Mouse (Mus musculus): ENCODE results near the gene Nsf. TPM values are rescaled to one million over a fixed set of nuclear protein-coding genes. Genes with fewer than 3 reads are reported as not detected.

The Nsf gene
- total RNA-seq, 2 experiments from 2014 or later, result 28.4 to 32.5 TPM

- ATAC-seq (replicated peaks; ENCODE audit: poor library complexity), result peak; percentile 97
These were observed 101.1 kb downstream of the Nsf start for GRCm38 (mm10) chr11:103852590-103853283.

DNA sequence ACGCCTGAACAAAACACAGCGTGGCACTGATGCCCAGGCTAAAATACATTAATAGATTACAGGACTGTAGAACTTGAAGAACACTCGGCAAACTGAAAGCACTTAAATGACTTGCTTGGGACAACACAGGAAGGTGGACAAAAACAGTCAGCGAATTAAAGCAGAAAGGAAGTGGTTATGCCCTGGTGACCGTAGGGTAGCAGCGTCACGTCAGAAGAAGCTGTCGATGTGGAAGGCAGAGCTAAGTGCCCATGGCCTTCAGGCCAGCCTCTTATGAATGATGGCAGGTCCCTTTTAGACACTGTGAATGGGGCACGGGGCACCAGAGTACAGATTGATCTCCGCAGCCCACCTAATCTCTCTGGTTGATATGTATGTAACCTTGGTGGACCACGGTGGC, 105.6 kb downstream of the Nsf start:
- no peak for ATAC-seq (replicated peaks; ENCODE audit: poor library complexity)

GRCm38 (mm10) chr11:103840834-103841233, 113.0 kb downstream of the Nsf start:
- ATAC-seq (replicated peaks; ENCODE audit: poor library complexity), result no peak

DNA sequence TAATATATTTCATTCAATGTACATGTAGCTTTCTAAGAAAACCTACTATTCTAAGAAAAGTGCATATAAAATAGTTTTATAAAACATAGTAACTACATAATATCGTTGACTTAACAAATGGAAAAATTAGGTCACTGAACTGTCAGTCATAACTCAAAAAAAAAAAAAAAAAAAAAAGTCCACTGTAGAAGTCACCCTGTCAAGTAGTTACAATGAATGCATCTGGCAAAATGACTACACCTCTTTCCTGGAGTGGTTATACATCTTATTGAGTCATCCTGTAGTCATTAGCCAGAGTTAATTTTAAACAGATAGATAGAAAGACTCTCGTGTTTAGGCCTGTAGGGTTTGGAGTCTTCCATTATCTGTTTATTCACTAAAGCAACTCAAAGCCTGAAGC, 114.9 kb downstream of the Nsf start:
- no peak for ATAC-seq (replicated peaks; ENCODE audit: poor library complexity)

- ATAC-seq (replicated peaks; ENCODE audit: poor library complexity), result no peak
These were observed 121.5 kb downstream of the Nsf start for GRCm38 (mm10) chr11:103832331-103832730.

- ATAC-seq (replicated peaks; ENCODE audit: poor library complexity), result no peak
These were observed 122.1 kb downstream of the Nsf start for GRCm38 (mm10) chr11:103831766-103832165.

- ATAC-seq (replicated peaks; ENCODE audit: poor library complexity), result no peak
These were observed 123.4 kb downstream of the Nsf start for GRCm38 (mm10) chr11:103830476-103830875.

DNA sequence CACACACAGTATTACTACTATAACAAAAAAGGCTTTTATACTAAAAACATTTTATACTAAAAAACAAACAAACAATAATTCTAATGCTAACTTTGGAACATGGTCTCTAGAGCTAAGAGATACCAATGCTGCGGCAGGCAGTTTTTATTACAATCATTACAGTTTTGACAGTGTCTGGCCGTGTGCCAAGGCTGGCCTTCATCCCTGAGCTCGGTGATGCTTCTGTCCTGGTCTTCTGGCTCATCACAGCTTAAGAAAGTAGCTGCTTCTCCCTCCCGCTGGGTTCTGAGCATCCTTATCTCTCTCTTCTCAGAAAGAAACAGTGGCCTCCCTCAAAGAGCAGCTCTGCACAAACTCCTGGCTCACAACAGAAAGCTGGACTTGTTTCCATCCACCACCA, 123.9 kb downstream of the Nsf start:
- ATAC-seq (replicated peaks; ENCODE audit: poor library complexity), result no peak

- ATAC-seq (replicated peaks; ENCODE audit: poor library complexity), result no peak
These were observed 125.0 kb downstream of the Nsf start for GRCm38 (mm10) chr11:103828866-103829265.

DNA sequence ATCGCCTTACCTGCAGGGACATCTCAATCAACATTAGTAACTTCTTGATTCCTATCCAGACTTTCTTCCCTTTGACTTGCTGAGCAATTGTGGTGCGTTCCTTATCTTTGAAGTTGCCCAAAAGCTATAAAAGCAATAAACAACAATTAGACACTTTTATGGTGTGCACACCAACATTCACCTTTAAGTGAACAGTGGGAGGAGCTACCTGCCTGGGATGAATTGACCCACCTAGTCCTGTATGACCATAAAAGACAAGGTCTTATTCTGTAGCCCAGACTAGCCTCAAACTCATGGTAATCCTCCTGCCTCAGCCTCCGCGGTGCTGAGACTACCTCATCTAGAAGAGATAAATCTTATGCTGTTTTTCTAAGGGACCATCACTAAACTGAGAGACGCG, 126.7 kb downstream of the Nsf start:
- ATAC-seq (replicated peaks; ENCODE audit: poor library complexity), result no peak

- ATAC-seq (replicated peaks; ENCODE audit: poor library complexity), result no peak
These were observed 137.1 kb downstream of the Nsf start for GRCm38 (mm10) chr11:103816719-103817118.

DNA sequence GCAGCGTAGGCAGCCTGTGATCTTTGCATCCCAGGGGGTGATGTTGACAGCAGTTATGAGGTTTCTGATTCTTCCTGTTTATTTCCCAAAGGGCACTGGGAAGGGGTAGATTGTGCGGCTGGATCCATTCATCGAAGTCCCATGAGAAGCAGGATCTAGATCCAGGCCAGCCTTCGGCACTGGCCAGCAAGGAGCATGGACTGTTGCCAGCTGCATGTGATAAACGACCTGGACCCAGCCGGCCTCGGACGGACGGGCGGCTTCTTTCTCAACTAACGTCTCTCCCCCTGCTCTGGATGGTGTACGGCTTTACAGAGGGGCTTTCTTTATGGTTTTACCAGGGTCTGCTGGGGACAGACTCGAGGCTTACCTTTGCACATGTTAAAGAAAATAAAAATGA, 137.9 kb downstream of the Nsf start:
- ATAC-seq (replicated peaks; ENCODE audit: poor library complexity), result no peak

DNA sequence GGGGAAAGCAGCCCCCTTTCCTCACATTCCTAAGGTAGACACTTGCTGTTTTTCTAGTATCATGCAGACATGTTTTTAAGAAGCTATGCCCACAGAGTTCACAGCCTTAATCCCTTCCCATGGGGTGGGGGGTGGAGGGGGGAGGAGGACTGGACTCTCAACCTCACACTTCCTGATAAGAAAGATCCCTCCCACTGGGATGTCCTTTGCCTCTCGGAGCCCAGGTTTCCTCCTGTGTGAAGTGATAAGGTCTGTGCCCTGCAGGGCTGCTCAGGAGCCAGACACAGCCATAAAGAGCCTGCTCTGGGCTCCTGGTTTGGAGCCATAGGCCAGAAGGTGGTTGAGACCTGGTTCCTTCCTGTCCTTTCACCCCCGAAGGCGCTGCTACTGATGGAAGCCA, 139.0 kb downstream of the Nsf start:
- no peak; the same call in 1 of the 2 replicates for ATAC-seq (replicated peaks; ENCODE audit: poor library complexity)

GRCm38 (mm10) chr11:103811246-103811645, 142.6 kb downstream of the Nsf start:
- no peak for ATAC-seq (replicated peaks; ENCODE audit: poor library complexity)

DNA sequence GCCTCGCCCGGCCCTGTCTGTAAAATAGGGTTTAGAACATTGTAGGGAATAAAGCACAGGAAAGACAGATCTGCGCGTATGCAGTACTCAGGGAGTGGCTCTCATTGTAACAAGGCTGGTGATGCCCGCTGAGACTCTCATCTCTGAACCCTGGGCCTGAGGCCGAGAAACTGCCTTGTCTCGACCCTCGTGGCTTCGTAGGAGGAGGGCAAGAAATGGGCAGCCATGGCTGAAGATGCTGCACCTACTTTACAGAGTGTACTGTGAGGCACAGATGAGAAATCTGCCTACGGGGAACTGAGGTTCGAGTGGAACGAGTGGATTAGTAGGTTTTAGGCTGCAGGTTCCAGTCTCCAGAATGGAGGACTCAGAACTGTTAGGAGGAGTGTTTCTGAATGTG, 143.2 kb downstream of the Nsf start:
- no peak for ATAC-seq (replicated peaks; ENCODE audit: poor library complexity)

DNA sequence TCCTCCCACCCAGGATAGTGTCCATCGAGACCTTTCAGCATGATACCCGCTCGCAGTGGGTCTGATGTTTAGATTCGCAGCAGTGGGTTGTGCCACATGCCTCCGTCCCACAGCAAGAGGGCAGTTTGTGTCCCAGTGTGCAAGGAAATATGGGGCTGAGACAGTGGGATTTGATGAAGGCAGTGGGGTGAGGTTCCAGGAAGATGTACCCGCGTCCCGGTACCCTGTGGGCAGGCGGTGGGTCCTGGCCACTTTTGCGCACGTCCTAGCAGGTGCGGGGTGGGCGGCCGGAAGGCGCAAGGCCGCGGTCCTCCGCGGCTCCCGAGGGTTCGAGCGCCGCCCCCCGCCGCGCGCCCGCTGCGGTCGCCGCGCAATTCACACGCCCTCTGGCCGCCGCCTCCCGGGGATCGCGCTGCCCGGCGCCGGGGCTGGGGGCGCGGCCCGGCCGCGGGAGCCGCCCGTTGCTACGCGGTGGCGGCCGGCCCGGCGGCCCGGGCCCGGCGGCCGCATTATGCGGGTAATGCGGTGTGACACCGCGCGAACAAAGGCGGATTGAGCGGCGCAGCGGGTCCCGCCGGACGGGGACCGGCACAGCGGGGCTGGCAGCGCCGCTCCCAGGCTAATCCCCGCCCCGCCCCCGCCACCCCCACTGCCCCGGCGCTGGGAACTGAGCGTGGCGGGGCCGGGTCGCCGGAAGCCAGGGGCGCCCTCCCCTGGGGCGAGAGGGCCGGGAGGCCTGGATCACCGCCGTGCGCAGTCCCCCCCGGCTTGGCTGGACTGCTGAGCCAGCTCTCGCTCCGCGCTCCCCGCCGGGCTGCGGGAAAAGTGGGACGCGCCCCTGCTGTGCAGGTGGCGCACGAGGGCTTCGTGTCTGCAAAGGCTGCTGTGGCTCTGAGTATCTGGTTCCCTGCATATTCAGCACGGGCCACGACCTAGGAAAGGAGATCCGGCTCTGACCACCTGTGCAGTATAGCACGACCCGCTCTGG, 144.0 kb downstream of the Nsf start:
- no peak for ATAC-seq (replicated peaks; ENCODE audit: poor library complexity)

GRCm38 (mm10) chr11:103808771-103809610, 144.9 kb downstream of the Nsf start:
- ATAC-seq (replicated peaks; ENCODE audit: poor library complexity), result no peak

DNA sequence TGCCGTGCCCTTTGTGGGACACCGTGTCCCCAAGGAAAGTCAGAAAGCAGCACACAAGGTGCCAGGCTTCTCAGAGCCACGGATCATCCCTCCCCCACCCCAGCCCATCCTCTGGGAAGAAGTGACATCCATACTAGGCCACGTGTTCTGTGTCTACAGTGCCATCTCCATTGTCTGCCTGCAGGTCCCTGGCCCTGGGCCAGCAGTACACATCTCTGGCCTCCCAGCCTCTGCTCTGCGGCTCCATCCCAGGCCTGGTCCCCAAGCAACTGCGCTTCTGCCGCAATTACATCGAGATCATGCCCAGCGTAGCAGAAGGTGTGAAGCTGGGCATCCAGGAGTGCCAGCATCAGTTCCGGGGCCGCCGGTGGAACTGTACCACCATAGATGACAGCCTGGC, 145.9 kb downstream of the Nsf start:
- no peak for ATAC-seq (replicated peaks; ENCODE audit: poor library complexity)

DNA sequence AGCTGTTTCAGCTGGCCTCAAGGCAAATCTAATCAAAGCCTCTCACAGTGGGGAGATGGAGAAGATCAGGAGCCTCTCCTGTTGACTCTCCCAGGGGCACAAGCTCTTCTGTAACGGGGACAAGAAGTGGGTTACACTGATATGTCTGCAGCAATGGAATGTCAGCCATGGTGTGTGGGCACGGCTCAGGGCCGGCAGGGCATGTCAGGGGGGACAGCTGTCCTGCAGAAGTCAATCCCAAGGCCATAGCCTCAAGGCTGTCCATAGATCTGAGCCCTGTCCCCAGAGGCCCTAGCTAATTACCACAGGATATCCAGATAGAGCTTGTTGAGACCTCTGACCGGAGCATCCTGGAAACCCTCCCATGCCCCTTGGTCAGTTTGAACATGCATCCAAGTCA, 149.1 kb downstream of the Nsf start:
- ATAC-seq (replicated peaks; ENCODE audit: poor library complexity), result no peak

- ATAC-seq (replicated peaks; ENCODE audit: poor library complexity), result no peak
These were observed 149.7 kb downstream of the Nsf start for GRCm38 (mm10) chr11:103804126-103804525.

- no peak for ATAC-seq (replicated peaks; ENCODE audit: poor library complexity)
These were observed 152.7 kb downstream of the Nsf start for GRCm38 (mm10) chr11:103801128-103801527.
